Mouse (Mus musculus) olfactory bulb, adult 2 months (tissue): Measurements from ENCODE around the gene Oxct1. TPM values are rescaled to one million over a fixed set of nuclear protein-coding genes. Genes with fewer than 3 reads are reported as not detected.
A peak's percentile ranks its signal among the peaks of the same experiment; 100 is the strongest.

Experiments
- H3K27ac ChIP-seq: fragments of 200-500 bp; 2 replicates; pipeline ENCODE4 v1.5.1; 2012; ENCODE audit warnings: low read depth, low read length; ENCODE audit not compliant: insufficient read depth
- H3K4me1 ChIP-seq: fragments of 200-500 bp; 2 replicates; pipeline ENCODE4 v1.6.1; 2012; ENCODE audit warnings: low read length; ENCODE audit not compliant: control insufficient read depth, insufficient read depth
- H3K4me3 ChIP-seq: fragments of 200-500 bp; 2 replicates; pipeline ENCODE4 v1.5.1; 2012; ENCODE audit warnings: mild to moderate bottlenecking, low read depth, low read length, moderate library complexity; ENCODE audit not compliant: insufficient read depth
- CTCF ChIP-seq: fragments of 200-500 bp; IDR thresholded peaks from 2 replicates; pipeline ENCODE4 v1.5.1; 2012; ENCODE audit warnings: low read depth, mild to moderate bottlenecking, low read length, moderate library complexity; ENCODE audit not compliant: insufficient read depth
- POLR2A ChIP-seq: fragments of 200-500 bp; IDR thresholded peaks from 2 replicates; pipeline ENCODE4 v1.6.1; 2012; ENCODE audit warnings: mild to moderate bottlenecking, low read depth, low read length, moderate library complexity; ENCODE audit not compliant: insufficient read depth
- WGBS: fragments of 180-500 bp; shearing (Covaris S2); methylation state at CpG from one replicate; pipeline ENCODE4 v1.1.7; 2018; 5-methylcytosine and 5-hydroxymethylcytosine counted together
- polyA plus RNA-seq: library from polyadenylated mRNA; stranded (reverse); fragments of >200 nt; gene quantifications from 2 replicates; pipeline ENCODE4 v1.2.4, GENCODE M21; 2012; ENCODE audit warnings: low replicate concordance; ENCODE audit not compliant: missing spikeins, insufficient read depth, insufficient read length

Gene Oxct1
- polyA plus RNA-seq, 1 experiment = 209 TPM

DNA sequence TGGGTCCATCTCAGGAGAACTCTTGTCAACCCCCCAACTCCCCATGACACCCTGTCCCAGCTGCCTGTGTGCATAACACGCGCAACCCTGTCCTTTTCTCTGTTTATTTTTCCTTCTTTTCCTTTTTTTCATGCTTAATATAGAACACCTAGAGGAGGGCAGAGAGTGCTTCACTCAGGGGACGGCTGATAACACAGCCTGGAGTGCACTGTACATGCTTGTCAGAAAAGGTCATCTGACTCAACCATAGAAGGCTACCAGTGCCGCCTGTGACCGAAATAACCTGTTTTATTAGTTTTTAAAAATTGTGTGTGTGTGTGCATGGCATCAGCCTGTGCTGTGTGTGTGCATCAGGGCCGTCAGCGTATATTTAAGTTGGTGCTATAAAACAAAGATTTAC is 37.8 kb downstream of the Oxct1 start:
- WGBS = 54% methylated on average over 7 of the region's 7 CpGs
- Histone ChIP-seq H3K4me3 (no peak overlapping the region), H3K27ac (peak overlapping the region; percentile 83), H3K4me1 (peaks cover 5% of the 10 kb centered on the region)
- no peak for TF ChIP-seq POLR2A
- TF ChIP-seq CTCF = no peak

DNA sequence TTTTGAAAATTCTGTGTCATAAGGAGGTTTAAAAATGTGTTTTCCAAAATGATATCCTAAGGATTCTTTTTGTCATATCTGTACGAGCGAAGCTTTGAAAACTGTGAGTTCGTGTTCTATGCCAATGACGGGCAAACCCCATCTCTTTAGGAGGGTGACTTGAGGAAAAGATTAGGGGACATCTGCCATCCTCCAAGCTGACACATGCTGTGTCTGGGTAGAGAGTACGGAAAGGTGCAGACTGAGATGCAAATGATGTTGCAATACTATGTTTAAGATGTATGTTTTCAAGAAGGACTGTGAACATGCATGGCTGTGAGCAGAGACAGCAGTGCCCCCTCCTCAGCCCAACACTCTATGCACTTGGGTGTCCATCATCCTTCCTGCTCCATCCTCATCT is 38.5 kb downstream of the Oxct1 start:
- 69% methylated on average over 5 of the region's 5 CpGs for WGBS
- peaks cover 5% of the 10 kb centered on the region for H3K4me1 ChIP-seq
- H3K27ac ChIP-seq = no peak overlapping the region
- H3K4me3 ChIP-seq = no peak overlapping the region
- TF ChIP-seq CTCF (no peak), POLR2A (no peak)

GRCm38 (mm10) chr15:4067273-4067990 is 41.2 kb downstream of the Oxct1 start:
- peaks cover 5% of the 10 kb centered on the region for H3K4me1 ChIP-seq
- no peak overlapping the region for H3K27ac ChIP-seq
- WGBS = 62% methylated on average over 5 of the region's 5 CpGs
- no peak overlapping the region for H3K4me3 ChIP-seq
- no peak for TF ChIP-seq POLR2A
- no peak for TF ChIP-seq CTCF

DNA sequence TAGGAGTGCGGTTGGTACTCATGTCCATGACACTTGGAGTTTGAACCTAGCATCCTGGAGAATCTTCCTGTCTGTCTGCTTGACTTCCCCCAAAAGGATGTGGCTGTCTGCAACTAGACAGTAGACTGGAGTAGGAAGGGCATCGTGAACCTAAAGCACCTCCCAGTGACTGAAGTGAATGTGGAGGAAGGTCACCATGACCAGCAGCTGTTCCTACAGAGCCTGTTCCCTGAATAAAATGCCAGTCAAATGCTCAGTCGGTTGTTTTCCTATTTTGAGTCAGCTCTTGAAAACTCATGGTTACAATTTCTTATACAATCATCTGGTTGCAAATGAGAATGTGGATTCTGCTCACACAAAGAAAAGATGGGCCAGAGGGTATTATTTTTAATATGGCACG is 51.8 kb downstream of the Oxct1 start:
- 58% methylated on average over 4 of the region's 4 CpGs for WGBS
- Histone ChIP-seq H3K4me1 (no peaks in the 10 kb centered on the region), H3K4me3 (no peak overlapping the region), H3K27ac (0 out of 2 replicates have a peak overlapping the region, but pooled peaks have one; percentile 24)
- TF ChIP-seq POLR2A = no peak
- no peak for TF ChIP-seq CTCF

DNA sequence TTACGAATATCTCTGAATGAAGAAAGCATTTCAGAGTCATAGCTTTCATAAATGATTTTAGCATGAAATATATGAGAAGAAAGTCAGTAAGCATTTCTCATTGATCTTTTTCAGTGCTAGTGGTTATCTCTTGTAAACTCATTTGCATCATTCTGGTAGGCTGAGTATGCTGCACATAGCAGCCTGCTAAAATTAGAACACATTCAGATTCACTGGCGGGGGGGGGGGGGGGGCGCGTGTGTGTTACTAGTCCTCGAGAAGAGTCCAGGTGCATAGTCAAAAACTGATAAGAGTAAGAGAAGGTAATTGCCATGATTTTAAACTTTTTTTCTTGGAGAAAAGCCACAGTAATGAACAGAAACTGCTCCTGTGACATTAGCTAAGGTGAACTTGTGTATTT is 52.6 kb downstream of the Oxct1 start:
- TF ChIP-seq POLR2A (no peak), CTCF (no peak)
- WGBS = 30% methylated on average over 5 of the region's 5 CpGs

GRCm38 (mm10) chr15:4079425-4080189 is 53.4 kb downstream of the Oxct1 start:
- 0 out of 2 replicates have a peak overlapping the region, but pooled peaks have one; percentile 8 for H3K27ac ChIP-seq
- TF ChIP-seq POLR2A (no peak), CTCF (no peak)
- H3K4me1 ChIP-seq = no peaks in the 10 kb centered on the region
- WGBS = 65% methylated on average over 13 of the region's 13 CpGs
- H3K4me3 ChIP-seq = no peak overlapping the region

More for the DNA sequence above, 52.6 kb downstream of the Oxct1 start:
- H3K4me1 ChIP-seq = no peaks in the 10 kb centered on the region
- H3K27ac ChIP-seq = no peak overlapping the region
- H3K4me3 ChIP-seq = no peak overlapping the region

- peak overlapping the region; percentile 31; the same call in 1 of the 2 replicates for H3K27ac ChIP-seq
- 62% methylated on average over 10 of the region's 10 CpGs for WGBS
- peaks cover 5% of the 10 kb centered on the region for H3K4me1 ChIP-seq
- no peak for TF ChIP-seq CTCF
- no peak for TF ChIP-seq POLR2A
- no peak overlapping the region for H3K4me3 ChIP-seq
Measured at GRCm38 (mm10) chr15:4085600-4086384, 59.6 kb downstream of the Oxct1 start.

GRCm38 (mm10) chr15:4087446-4087845 is 61.3 kb downstream of the Oxct1 start:
- no peak overlapping the region for H3K27ac ChIP-seq
- H3K4me3 ChIP-seq = no peak overlapping the region
- peaks cover 5% of the 10 kb centered on the region for H3K4me1 ChIP-seq
- TF ChIP-seq POLR2A (no peak), CTCF (no peak)
- WGBS = 42% methylated on average over 4 of the region's 4 CpGs
